Mouse (Mus musculus): Measurements from ENCODE around the gene Tnfrsf22. TPM values are rescaled to one million over a fixed set of nuclear protein-coding genes. Genes with fewer than 3 reads are reported as not detected.

Tnfrsf22 gene
- polyA plus RNA-seq, 1 experiment = 1.2 TPM

DNA sequence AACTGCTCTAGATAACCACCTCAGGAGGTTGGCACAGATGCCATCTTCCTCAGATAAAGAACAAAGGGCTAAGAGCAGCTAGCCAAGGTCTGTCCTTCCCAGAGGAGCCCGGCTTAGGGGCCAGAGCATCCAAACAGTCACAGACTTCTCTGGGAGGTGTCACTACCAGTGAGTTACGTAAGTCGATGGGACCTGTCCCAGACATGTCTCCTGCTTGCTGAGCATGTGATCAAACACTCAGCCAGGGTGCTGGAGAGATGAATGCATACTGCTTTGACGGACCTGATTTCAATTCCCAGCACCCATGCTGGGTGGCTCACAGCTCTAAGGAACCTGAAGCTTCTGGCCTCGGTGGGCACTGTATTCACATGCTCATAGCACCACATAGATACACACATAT is 61.9 kb downstream of the Tnfrsf22 start:
- WGBS = 86% methylated on average over 5 of the region's 5 CpGs
- no peak for DNase-seq (ENCODE audit: low read depth, low spot score)

Other genes with a start within 250 kb of the Tnfrsf22 start
- gene Cdkn1c, start 188.6 kb downstream of the Tnfrsf22 start, polyA plus RNA-seq (2012; rRNA removed) = 1.9 and 2.6 TPM in 2 replicates
- 140 and 170 TPM in 2 replicates for gene Slc22a18, start 175.9 kb downstream of the Tnfrsf22 start, polyA plus RNA-seq (2012; rRNA removed)
- gene Phlda2, start 146.5 kb downstream of the Tnfrsf22 start, polyA plus RNA-seq (2012; rRNA removed) = 3.3 and 3.5 TPM in 2 replicates
- gene Nap1l4, start 100.6 kb downstream of the Tnfrsf22 start, polyA plus RNA-seq (2012; rRNA removed) = 54.3 and 57.4 TPM in 2 replicates
- gene Cars, start 49.6 kb downstream of the Tnfrsf22 start, polyA plus RNA-seq (2012; rRNA removed) = 17.2 and 19.1 TPM in 2 replicates
- gene Tnfrsf26, start 20.9 kb downstream of the Tnfrsf22 start, polyA plus RNA-seq (2012; rRNA removed) = 0.37 and 0.52 TPM in 2 replicates
- 1.1 and 2.5 TPM in 2 replicates for gene Tnfrsf23, start 36.2 kb upstream of the Tnfrsf22 start, polyA plus RNA-seq (2012; rRNA removed)
- 30.8 and 31.3 TPM in 2 replicates for gene Osbpl5, start 107.3 kb upstream of the Tnfrsf22 start, polyA plus RNA-seq (2012; rRNA removed)
- not detected in 2 replicates for gene Mrgprg, start 117.3 kb upstream of the Tnfrsf22 start, polyA plus RNA-seq (2012; rRNA removed)
- gene Mrgpre, start 134.8 kb upstream of the Tnfrsf22 start, polyA plus RNA-seq (2012; rRNA removed) = 1.8 and 2.4 TPM in 2 replicates
- gene Nadsyn1, start 173.2 kb upstream of the Tnfrsf22 start, polyA plus RNA-seq (2012; rRNA removed) = 44.2 and 65.4 TPM in 2 replicates
- 105 and 202 TPM in 2 replicates for gene Dhcr7, start 173.5 kb upstream of the Tnfrsf22 start, polyA plus RNA-seq (2012; rRNA removed)
- gene Gm498, start 217.2 kb upstream of the Tnfrsf22 start, polyA plus RNA-seq (2012; rRNA removed) = not detected in 2 replicates

Measured in large intestine, adult 2 months (tissue).